ENCODE assay signal across 36 mouse cellular contexts in genomic region chr2:112246193-112246592, GRCm38 (mm10). TPM values are rescaled to one million over a fixed set of nuclear protein-coding genes. Genes with fewer than 3 reads are reported as not detected.
DNase-seq lines count a peak whose midpoint lies in the region; ATAC-seq and TF ChIP-seq lines count a peak whose summit lies in the region.
"Had no signal": no experiment of that assay in that cellular context is flagged by ENCODE, and none has a peak within 500 bp of the region (broad histone marks: within the 10 kb centered on the region; RNA-seq: fewer than 3 reads in every experiment).

No protein-coding gene starts in this region.

- ATAC-seq in heart, embryonic 14.5 days (ENCODE audit: insufficient number of reproducible peaks, insufficient read depth, low FRiP score, low read depth), result 0 out of 2 replicates have a peak, but pooled peaks have one; percentile 15
- peak; percentile 42; the same call in 1 of the 2 replicates for ATAC-seq in lung, embryonic 14.5 days (ENCODE audit: insufficient read depth)
- 0 out of 2 replicates have a peak, but pooled peaks have one; percentile 42 for ATAC-seq in stomach, embryonic 14.5 days (ENCODE audit: insufficient number of reproducible peaks, insufficient read depth, low FRiP score, low read depth)
- no peak for ATAC-seq in hindbrain, postnatal 0 days
- ATAC-seq: forebrain, embryonic 15.5 days; inflammation-experienced regulatory T-cells, adult 6 months had no signal

- H3K27ac ChIP-seq in heart, embryonic 14.5 days (replicated peaks in 1 of 2; ENCODE audit: control insufficient read depth in 1 of 2, insufficient read depth in 1 of 2, low read depth in 2 of 2, low read length in 2 of 2), result no peak overlapping the region
- H3K27ac ChIP-seq in heart, adult 2 months, result no peak overlapping the region
- H3K27ac ChIP-seq in lung, embryonic 14.5 days (ENCODE audit: low read depth), result no peak overlapping the region
- H3K27ac ChIP-seq in stomach, embryonic 14.5 days (ENCODE audit: low read length), result no peak overlapping the region
- H3K27ac ChIP-seq in hindbrain, postnatal 0 days, result no peak overlapping the region
- H3K27ac ChIP-seq: embryonic facial prominence, embryonic 15.5 days; forebrain, embryonic 15.5 days; liver, embryonic 15.5 days; macrophage had no signal

- H3K4me1 ChIP-seq in heart, embryonic 14.5 days (ENCODE audit: control insufficient read depth in 2 of 2, insufficient read depth in 2 of 2, low read length in 2 of 2), result no peaks in the 10 kb centered on the region
- H3K4me1 ChIP-seq in heart, adult 2 months (ENCODE audit: control insufficient read depth, insufficient read depth, low read length), result no peaks in the 10 kb centered on the region
- H3K4me1 ChIP-seq in lung, embryonic 14.5 days (ENCODE audit: insufficient read depth), result no peaks in the 10 kb centered on the region
- H3K4me1 ChIP-seq in lung, adult 2 months (ENCODE audit: control insufficient read depth, insufficient read depth, low read length), result no peaks in the 10 kb centered on the region
- H3K4me1 ChIP-seq in stomach, embryonic 14.5 days (ENCODE audit: control insufficient read depth, insufficient read depth, low read length), result no peaks in the 10 kb centered on the region
- no peaks in the 10 kb centered on the region for H3K4me1 ChIP-seq in hindbrain, postnatal 0 days (ENCODE audit: insufficient read depth, low read length)
- H3K4me1 ChIP-seq: embryonic facial prominence, embryonic 15.5 days; liver, embryonic 15.5 days had no signal

- no peak overlapping the region for H3K4me3 ChIP-seq in heart, embryonic 14.5 days (ENCODE audit: control insufficient read depth in 1 of 2, insufficient read depth in 1 of 2, low read depth in 1 of 2, low read length in 2 of 2)
- no peak overlapping the region for H3K4me3 ChIP-seq in heart, adult 2 months
- no peak overlapping the region for H3K4me3 ChIP-seq in lung, embryonic 14.5 days (ENCODE audit: low read depth, low read length)
- H3K4me3 ChIP-seq in lung, adult 2 months (replicated peaks; ENCODE audit: extremely low read depth, low read depth, low read length), result no peak overlapping the region
- no peak overlapping the region for H3K4me3 ChIP-seq in stomach, embryonic 14.5 days (ENCODE audit: low read depth, low read length)
- H3K4me3 ChIP-seq in hindbrain, postnatal 0 days (ENCODE audit: low read length), result no peak overlapping the region
- H3K4me3 ChIP-seq: embryonic facial prominence, embryonic 15.5 days; forebrain, embryonic 15.5 days; liver, embryonic 15.5 days had no signal

- no peaks in the 10 kb centered on the region for H3K79me2 ChIP-seq in heart, adult 2 months (replicated peaks; ENCODE audit: control insufficient read depth, insufficient read depth, low read length)

- H3K27me3 ChIP-seq in heart, embryonic 14.5 days (ENCODE audit: control insufficient read depth, insufficient read depth, low read length), result no peaks in the 10 kb centered on the region
- H3K27me3 ChIP-seq in heart, adult 2 months (ENCODE audit: control insufficient read depth, insufficient read depth, low read length), result no peaks in the 10 kb centered on the region
- no peaks in the 10 kb centered on the region for H3K27me3 ChIP-seq in lung, embryonic 14.5 days (ENCODE audit: insufficient read depth, low read length)
- no peaks in the 10 kb centered on the region for H3K27me3 ChIP-seq in stomach, embryonic 14.5 days (ENCODE audit: control insufficient read depth, insufficient read depth, low read length)
- no peaks in the 10 kb centered on the region for H3K27me3 ChIP-seq in hindbrain, postnatal 0 days (ENCODE audit: insufficient read depth, low read length)
- H3K27me3 ChIP-seq: embryonic facial prominence, embryonic 15.5 days; forebrain, embryonic 15.5 days; Patski had no signal

- no peak overlapping the region for H3K4me2 ChIP-seq in heart, embryonic 14.5 days (ENCODE audit: low read length)
- no peak overlapping the region for H3K4me2 ChIP-seq in lung, embryonic 14.5 days
- H3K4me2 ChIP-seq in stomach, embryonic 14.5 days (replicated peaks; ENCODE audit: low read depth, low read length), result no peak overlapping the region
- no peak overlapping the region for H3K4me2 ChIP-seq in hindbrain, postnatal 0 days (ENCODE audit: low read depth, low read length)
- H3K4me2 ChIP-seq: embryonic facial prominence, embryonic 15.5 days; forebrain, embryonic 15.5 days; heart, embryonic 11.5 days; liver, embryonic 15.5 days had no signal

- TF ChIP-seq EP300 in heart, adult 2 months (IDR thresholded peaks at IDR 0.05; ENCODE audit: insufficient read depth, low read depth, low read length), result no peak

- 88% methylated on average over 6 of the region's 6 CpGs for WGBS in heart, embryonic 14.5 days
- 92% methylated on average over 6 of the region's 6 CpGs for WGBS in heart, adult 2 months
- WGBS in lung, embryonic 14.5 days, result 65% methylated on average over 6 of the region's 6 CpGs
- 65% methylated on average over 6 of the region's 6 CpGs for WGBS in lung, adult 2 months
- WGBS in stomach, embryonic 14.5 days, result 64% methylated on average over 6 of the region's 6 CpGs
- WGBS in hindbrain, postnatal 0 days, result 88% methylated on average over 6 of the region's 6 CpGs

- TF ChIP-seq POLR2A in heart, adult 2 months (IDR thresholded peaks at IDR 0.05; ENCODE audit: insufficient read depth, low read depth, low read length), result no peak
- TF ChIP-seq POLR2A in lung, adult 2 months (IDR thresholded peaks at IDR 0.05; ENCODE audit: borderline replicate concordance, extremely low read depth, low read depth, low read length), result no peak

- no peak for TF ChIP-seq CTCF in heart, adult 2 months (IDR thresholded peaks at IDR 0.05)
- no peak for TF ChIP-seq CTCF in lung, embryonic 14.5 days (IDR thresholded peaks at IDR 0.05; ENCODE audit: low read depth)
- TF ChIP-seq CTCF in lung, adult 2 months (IDR thresholded peaks at IDR 0.05; ENCODE audit: insufficient read depth, low read length), result no peak
- TF ChIP-seq CTCF in hindbrain, postnatal 0 days (IDR thresholded peaks at IDR 0.05; ENCODE audit: low read depth), result no peak

- DNase-seq in heart, adult 2 months, result no peak
- DNase-seq in lung, embryonic 14.5 days, result no peak
- no peak for DNase-seq in lung, adult 2 months
- DNase-seq in A20 (ENCODE audit: low read depth, low spot score), result peak; percentile 65
- no peak for DNase-seq in hindbrain, postnatal 0 days (ENCODE audit: low spot score)
- no peak for DNase-seq in right cerebral cortex, postnatal 25 days
- DNase-seq: cerebellum, adult 11 months; cerebellum, adult 9-11 months; heart, postnatal 14 days; layer of hippocampus, adult 9-11 months; liver; right cerebral cortex, postnatal 14 days; thymus, adult 2 months; thymus, postnatal 4 days had no signal

- intact Hi-C loops in heart, adult 2 months (cut with DNase I), result no loop called here

- peaks cover 27% of the 10 kb centered on the region for H3K36me3 ChIP-seq in heart, embryonic 14.5 days (ENCODE audit: control insufficient read depth, insufficient read depth, low read length)
- no peaks in the 10 kb centered on the region for H3K36me3 ChIP-seq in heart, adult 2 months (ENCODE audit: control insufficient read depth, insufficient read depth, low read length)
- 0 out of 2 replicates have a peak, but pooled peaks cover 7% of the 10 kb centered on the region for H3K36me3 ChIP-seq in lung, embryonic 14.5 days (ENCODE audit: insufficient read depth)
- H3K36me3 ChIP-seq in stomach, embryonic 14.5 days (ENCODE audit: control insufficient read depth, insufficient read depth, low read length), result peaks cover 8% of the 10 kb centered on the region
- peaks cover 11% of the 10 kb centered on the region; the same call in 1 of the 2 replicates for H3K36me3 ChIP-seq in hindbrain, postnatal 0 days (ENCODE audit: insufficient read depth, low read length)
- H3K36me3 ChIP-seq: embryonic facial prominence, embryonic 15.5 days; liver, embryonic 15.5 days had no signal

- no peak overlapping the region for H3K9ac ChIP-seq in heart, embryonic 14.5 days (ENCODE audit: low read length)
- no peak overlapping the region for H3K9ac ChIP-seq in heart, adult 2 months (ENCODE audit: low read depth, low read length)
- no peak overlapping the region for H3K9ac ChIP-seq in lung, embryonic 14.5 days
- no peak overlapping the region for H3K9ac ChIP-seq in stomach, embryonic 14.5 days (replicated peaks; ENCODE audit: low read depth, low read length)
- H3K9ac ChIP-seq in hindbrain, postnatal 0 days (replicated peaks; ENCODE audit: low read length), result no peak overlapping the region
- H3K9ac ChIP-seq: embryonic facial prominence, embryonic 15.5 days; forebrain, embryonic 15.5 days; liver, embryonic 15.5 days had no signal

- H3K9me3 ChIP-seq in heart, embryonic 14.5 days (ENCODE audit: control insufficient read depth, low read length), result no peaks in the 10 kb centered on the region
- H3K9me3 ChIP-seq in lung, embryonic 14.5 days (ENCODE audit: low read depth, low read length), result no peaks in the 10 kb centered on the region
- H3K9me3 ChIP-seq in stomach, embryonic 14.5 days (ENCODE audit: control insufficient read depth, low read depth, low read length), result no peaks in the 10 kb centered on the region
- no peaks in the 10 kb centered on the region for H3K9me3 ChIP-seq in hindbrain, postnatal 0 days (ENCODE audit: low read length)
- H3K9me3 ChIP-seq: embryonic facial prominence, embryonic 15.5 days; forebrain, embryonic 15.5 days; G1E; liver, embryonic 15.5 days had no signal

RNA-seq across cellular contexts. Expression of gene Lpcat4, which starts 6.9 kb away (rescaled TPM):
- 10.3 and 12.1 TPM in 2 replicates for polyA plus RNA-seq in heart, embryonic 14.5 days (2014; fragmentation: Nextera tagmentation; extraction: Ambion mirVana)
- 1 to 10 TPM; 2.3 TPM for total RNA-seq in heart, adult 2 months (2021)
- 6.3 and 11.4 TPM in 2 replicates for polyA plus RNA-seq in heart, adult 2 months (2012; rRNA removed)
- polyA plus RNA-seq in lung, embryonic 14.5 days (2014; fragmentation: Nextera tagmentation; extraction: Ambion mirVana), result 19.3 TPM in 2 replicates
- 48.6 and 50.9 TPM in 2 replicates for polyA plus RNA-seq in lung, adult 2 months (2012; rRNA removed)
- polyA plus RNA-seq in stomach, embryonic 14.5 days (2014; fragmentation: Nextera tagmentation; extraction: Ambion mirVana), result 23.0 and 26.4 TPM in 2 replicates
- total RNA-seq in hindbrain, postnatal 0 days (2014; rRNA removed), result 21.3 and 44.7 TPM in 2 replicates
- polyA plus RNA-seq in hindbrain, postnatal 0 days (2015; fragmentation: Nextera tagmentation; extraction: Ambion mirVana), result 20.8 and 22.8 TPM in 2 replicates

RNA-seq across cellular contexts. Expression of gene Nutm1, which starts 12.9 kb away (rescaled TPM):
- not detected in 2 replicates for polyA plus RNA-seq in heart, embryonic 14.5 days (2014; fragmentation: Nextera tagmentation; extraction: Ambion mirVana)
- total RNA-seq in heart, adult 2 months (2021), result not detected
- not detected in 2 replicates for polyA plus RNA-seq in heart, adult 2 months (2012; rRNA removed)
- polyA plus RNA-seq in lung, embryonic 14.5 days (2014; fragmentation: Nextera tagmentation; extraction: Ambion mirVana), result 0.11 TPM in 2 replicates
- polyA plus RNA-seq in lung, adult 2 months (2012; rRNA removed), result not detected in 2 replicates
- polyA plus RNA-seq in stomach, embryonic 14.5 days (2014; fragmentation: Nextera tagmentation; extraction: Ambion mirVana), result not detected in 2 replicates
- total RNA-seq in hindbrain, postnatal 0 days (2014; rRNA removed), result 0.05 TPM in 1 of 2 replicates, not detected in the other
- polyA plus RNA-seq in hindbrain, postnatal 0 days (2015; fragmentation: Nextera tagmentation; extraction: Ambion mirVana), result 0.06 and 0.11 TPM in 2 replicates
- total RNA-seq: adrenal gland, adult 18-20 months; adrenal gland, postnatal 4 days; common myeloid progenitor, adult 5-6 weeks; gastrocnemius, adult 8-10 months; heart, postnatal 14 days; left cerebral cortex, adult 18-20 months; midbrain, postnatal 0 days; neutrophil, adult 5-6 weeks had no signal
- polyA plus RNA-seq: embryonic facial prominence, embryonic 15.5 days; inflammation-experienced regulatory T-cells, adult 6 months; large intestine, adult 2 months; macrophage; spleen, adult 2 months had no signal

RNA-seq across cellular contexts. Expression of gene Nop10, which starts 15.5 kb away (rescaled TPM):
- 176 and 180 TPM in 2 replicates for polyA plus RNA-seq in heart, embryonic 14.5 days (2014; fragmentation: Nextera tagmentation; extraction: Ambion mirVana)
- total RNA-seq in heart, adult 2 months (2021), result 10 to 100 TPM; 61.8 to 65.4 TPM
- 89.0 and 113 TPM in 2 replicates for polyA plus RNA-seq in heart, adult 2 months (2012; rRNA removed)
- 187 and 196 TPM in 2 replicates for polyA plus RNA-seq in lung, embryonic 14.5 days (2014; fragmentation: Nextera tagmentation; extraction: Ambion mirVana)
- 40.3 and 50.4 TPM in 2 replicates for polyA plus RNA-seq in lung, adult 2 months (2012; rRNA removed)
- 197 and 199 TPM in 2 replicates for polyA plus RNA-seq in stomach, embryonic 14.5 days (2014; fragmentation: Nextera tagmentation; extraction: Ambion mirVana)
- total RNA-seq in hindbrain, postnatal 0 days (2014; rRNA removed), result 61.0 and 115 TPM in 2 replicates
- 177 and 183 TPM in 2 replicates for polyA plus RNA-seq in hindbrain, postnatal 0 days (2015; fragmentation: Nextera tagmentation; extraction: Ambion mirVana)

RNA-seq across cellular contexts. Expression of gene Slc12a6, which starts 19.4 kb away (rescaled TPM):
- polyA plus RNA-seq in heart, embryonic 14.5 days (2014; fragmentation: Nextera tagmentation; extraction: Ambion mirVana), result 17.9 and 18.1 TPM in 2 replicates
- 10 to 100 TPM; 31.1 to 32.9 TPM for total RNA-seq in heart, adult 2 months (2021)
- polyA plus RNA-seq in heart, adult 2 months (2012; rRNA removed), result 23.2 and 44.3 TPM in 2 replicates
- 11.6 and 11.9 TPM in 2 replicates for polyA plus RNA-seq in lung, embryonic 14.5 days (2014; fragmentation: Nextera tagmentation; extraction: Ambion mirVana)
- 34.7 and 49.1 TPM in 2 replicates for polyA plus RNA-seq in lung, adult 2 months (2012; rRNA removed)
- polyA plus RNA-seq in stomach, embryonic 14.5 days (2014; fragmentation: Nextera tagmentation; extraction: Ambion mirVana), result 18.9 and 19.9 TPM in 2 replicates
- total RNA-seq in hindbrain, postnatal 0 days (2014; rRNA removed), result 55.5 and 68.2 TPM in 2 replicates
- polyA plus RNA-seq in hindbrain, postnatal 0 days (2015; fragmentation: Nextera tagmentation; extraction: Ambion mirVana), result 12.6 and 13.6 TPM in 2 replicates

RNA-seq across cellular contexts. Expression of gene Gm21985, which starts 19.9 kb away (rescaled TPM):
- not detected in 2 replicates for polyA plus RNA-seq in heart, embryonic 14.5 days (2014; fragmentation: Nextera tagmentation; extraction: Ambion mirVana)
- 1 to 10 TPM in 1 of 2 experiments, under 1 TPM in 1; 0.42 to 1.1 TPM for total RNA-seq in heart, adult 2 months (2021)
- not detected in 2 replicates for polyA plus RNA-seq in heart, adult 2 months (2012; rRNA removed)
- not detected in 2 replicates for polyA plus RNA-seq in lung, embryonic 14.5 days (2014; fragmentation: Nextera tagmentation; extraction: Ambion mirVana)
- polyA plus RNA-seq in lung, adult 2 months (2012; rRNA removed), result not detected in 2 replicates
- polyA plus RNA-seq in stomach, embryonic 14.5 days (2014; fragmentation: Nextera tagmentation; extraction: Ambion mirVana), result not detected in 2 replicates
- not detected in 2 replicates for total RNA-seq in hindbrain, postnatal 0 days (2014; rRNA removed)
- polyA plus RNA-seq in hindbrain, postnatal 0 days (2015; fragmentation: Nextera tagmentation; extraction: Ambion mirVana), result not detected in 2 replicates
- total RNA-seq: adrenal gland, postnatal 4 days; common myeloid progenitor, adult 5-6 weeks; neutrophil, adult 5-6 weeks had no signal
- polyA plus RNA-seq: embryonic facial prominence, embryonic 15.5 days; G1E; gonadal fat pad, adult 2 months; hindbrain, embryonic 11.5 days; inflammation-experienced regulatory T-cells, adult 6 months; kidney, embryonic 16.5 days; liver, embryonic 15.5 days; midbrain, postnatal 0 days; spleen, adult 2 months; thymus, adult 2 months had no signal
